Mouse (Mus musculus): ENCODE results near the gene Cuedc2.
A peak's percentile ranks its signal among the peaks of the same experiment; 100 is the strongest.

Gene Cuedc2

DNA sequence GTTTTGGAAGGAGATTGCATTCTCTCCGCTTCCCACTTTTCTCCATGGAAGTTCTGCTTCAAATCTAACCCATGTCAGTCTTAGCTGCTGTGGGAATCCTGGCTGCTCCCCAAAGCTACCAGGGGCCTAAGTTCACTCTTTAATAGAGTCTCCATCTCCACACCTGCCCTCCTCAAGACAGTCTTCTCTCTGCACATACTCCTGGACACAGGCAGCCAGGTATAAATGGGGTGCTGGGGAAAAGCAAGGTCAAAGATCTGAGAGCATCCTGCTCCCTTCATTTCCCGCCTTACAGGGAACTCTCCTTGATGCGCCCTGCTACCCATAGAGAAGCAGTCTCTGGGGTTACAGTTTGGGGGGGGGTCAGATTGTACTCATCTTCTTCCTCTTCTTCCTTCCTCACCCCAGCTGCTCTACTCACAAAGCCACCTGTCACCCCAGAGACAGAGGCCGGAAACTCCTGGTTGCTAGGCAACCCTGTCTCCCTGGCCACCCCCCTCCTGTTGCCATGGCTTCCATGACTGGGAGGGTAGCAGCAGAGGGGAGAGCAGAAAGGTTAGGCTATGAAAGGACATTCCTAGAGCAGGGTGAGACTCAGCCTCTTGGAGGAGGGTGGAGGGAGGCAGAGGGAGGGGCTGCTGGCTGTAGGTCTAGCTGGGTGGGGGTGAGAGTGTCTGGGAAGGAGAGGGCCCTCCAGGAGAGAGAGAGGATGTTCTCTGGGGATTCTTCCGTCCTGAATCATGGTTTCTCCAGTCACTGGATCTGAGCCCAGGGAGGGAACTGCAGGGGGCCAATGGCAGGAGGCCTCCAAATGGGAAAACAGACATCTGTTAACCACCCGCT, 17.2 kb downstream of the Cuedc2 start:
- DNase-seq (ENCODE audit: low read depth, low spot score), result no peak

DNA sequence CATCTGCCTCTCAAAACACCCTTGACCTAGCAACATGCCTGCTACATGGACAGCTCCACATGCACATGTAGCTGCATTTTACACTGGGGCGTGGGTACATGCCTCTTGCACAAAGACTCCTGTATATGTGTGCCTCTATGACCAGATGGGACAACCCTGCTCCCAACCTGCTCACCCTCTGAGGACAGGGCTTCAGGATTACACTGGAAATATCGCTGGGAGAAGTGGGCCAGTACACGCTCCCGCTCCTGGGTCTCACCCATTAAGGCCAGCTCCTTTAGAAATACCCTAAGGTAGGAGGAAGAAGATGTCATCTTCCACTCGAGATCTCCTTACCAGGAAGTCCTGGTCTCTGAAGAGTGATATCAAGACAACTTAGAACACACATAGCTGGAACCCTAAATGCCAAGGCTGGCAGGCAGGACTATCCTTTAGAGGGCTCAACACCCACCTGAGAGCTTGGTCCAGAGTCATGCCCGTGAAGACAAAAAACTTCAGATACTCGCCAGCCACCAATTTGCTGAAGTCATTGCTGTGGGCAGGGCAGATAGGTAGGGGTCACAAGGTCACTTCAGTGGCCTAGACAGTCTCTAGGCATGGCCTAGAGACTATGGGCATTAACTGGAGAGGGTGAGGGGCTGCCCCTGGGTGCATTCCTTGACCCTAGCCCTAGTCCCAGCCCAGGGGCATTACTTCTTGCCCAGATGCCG, 18.3 kb downstream of the Cuedc2 start:
- DNase-seq (ENCODE audit: low read depth, low spot score), result no peak

DNA sequence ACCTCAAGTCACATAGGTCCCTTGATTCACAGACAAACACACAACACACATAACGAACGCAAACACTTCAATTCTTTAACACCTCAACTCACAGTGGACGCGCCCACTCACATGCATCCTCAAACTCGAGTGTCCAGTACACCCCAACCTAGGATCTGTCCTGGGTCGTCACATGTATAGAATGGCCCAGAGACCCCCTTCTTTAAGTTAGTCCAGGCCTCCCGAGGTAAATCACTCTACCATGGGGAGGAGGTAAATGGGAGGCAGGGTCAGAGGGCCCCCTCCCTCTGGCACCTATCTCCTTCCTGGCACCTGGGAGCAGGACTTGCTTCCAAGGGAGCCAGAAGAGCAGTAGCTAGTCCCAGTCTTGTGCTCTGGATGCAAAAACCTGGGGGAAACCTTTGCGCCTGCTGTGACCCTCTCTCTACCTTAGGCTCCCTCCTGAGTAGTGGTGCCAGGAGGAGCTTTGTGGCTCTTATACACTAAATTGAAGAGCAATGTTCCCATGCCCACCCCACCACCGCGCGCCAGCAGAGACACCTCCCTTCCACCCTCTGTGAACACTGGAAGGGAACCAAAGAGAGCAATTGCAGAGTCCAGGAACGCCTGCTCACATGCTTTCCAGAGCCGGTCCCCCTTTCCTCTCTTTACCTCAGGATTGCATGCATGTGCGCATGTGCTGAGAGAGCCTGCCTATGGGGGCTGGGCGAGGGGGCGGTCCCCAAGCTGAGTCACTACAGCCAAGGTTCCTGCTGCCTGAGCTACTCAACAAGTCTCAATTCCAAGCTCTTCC, 19.7 kb downstream of the Cuedc2 start:
- DNase-seq (ENCODE audit: low read depth, low spot score), result no peak

DNA sequence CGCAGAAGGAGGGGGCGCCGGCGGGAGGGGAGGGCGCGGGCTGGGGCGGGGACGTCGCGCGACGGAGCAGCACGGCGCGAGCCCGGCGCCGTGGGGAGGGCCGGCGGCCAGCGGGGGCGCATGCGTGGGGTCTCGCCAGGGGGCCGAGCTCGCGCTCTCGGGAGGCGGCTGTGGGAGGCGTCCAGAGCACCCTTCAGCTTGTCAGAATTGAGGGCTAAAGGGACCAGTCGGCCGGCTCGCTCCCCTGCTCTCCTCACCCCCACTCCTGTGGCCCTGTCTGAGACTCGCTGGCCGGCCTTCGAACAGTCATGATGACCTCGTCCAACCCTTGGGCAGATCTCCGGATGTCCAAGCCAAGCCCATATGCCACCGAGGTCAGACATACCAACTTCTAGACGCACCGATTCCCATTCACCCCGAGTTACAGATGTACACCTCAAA, 20.5 kb downstream of the Cuedc2 start:
- DNase-seq (ENCODE audit: low read depth, low spot score), result no peak

DNA sequence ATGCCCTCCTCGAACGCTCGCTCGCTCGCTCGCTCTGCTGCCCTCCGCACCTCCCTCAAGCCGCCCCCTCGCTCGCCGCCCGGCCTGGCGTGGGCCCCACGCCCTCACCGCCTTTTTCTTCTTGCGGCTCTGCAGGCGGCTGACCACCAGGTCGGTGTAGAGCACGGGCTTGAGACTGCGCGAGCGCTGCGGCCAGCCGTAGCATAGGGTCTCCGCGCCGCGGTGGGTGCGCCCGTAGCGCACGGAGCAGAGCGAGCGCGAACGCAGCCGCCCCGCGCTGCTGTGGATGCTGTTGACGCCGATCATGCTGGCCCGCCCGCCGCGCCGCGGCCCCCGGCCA, 21.0 kb downstream of the Cuedc2 start:
- DNase-seq (ENCODE audit: low read depth, low spot score), result no peak

DNA sequence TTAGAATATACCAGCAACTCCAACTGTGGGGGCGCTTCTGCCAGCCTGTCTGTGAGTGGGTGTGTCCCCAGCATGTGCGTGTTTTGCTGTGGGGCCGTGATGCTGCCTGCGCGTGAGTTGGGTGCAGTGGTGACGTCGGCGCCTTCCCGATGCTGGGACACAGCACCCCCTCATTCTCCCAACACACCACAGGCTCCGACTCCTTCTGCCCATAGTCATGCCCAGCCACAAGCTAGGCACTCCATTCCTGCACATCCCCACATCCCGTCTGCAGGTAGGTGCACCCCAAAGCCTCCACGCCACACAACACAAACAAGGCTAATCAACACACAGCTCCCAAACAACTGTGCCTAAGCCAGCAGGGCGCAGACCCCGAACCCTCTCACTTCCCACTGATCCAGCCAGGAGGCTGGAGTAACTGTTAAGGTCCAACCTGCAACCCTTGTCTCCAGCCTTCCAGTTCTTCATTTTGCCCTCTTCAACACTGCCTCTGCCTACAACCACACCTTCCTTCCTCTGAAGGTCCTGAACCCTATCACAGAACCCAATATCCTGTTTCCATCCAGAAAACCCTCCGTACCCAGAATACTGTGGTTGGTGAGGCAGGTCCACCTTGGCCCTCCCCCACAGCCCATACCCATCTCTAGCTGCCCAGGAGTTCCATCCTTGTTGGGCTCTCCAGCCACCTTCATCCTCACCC, 21.5 kb downstream of the Cuedc2 start:
- no peak for DNase-seq (ENCODE audit: low read depth, low spot score)

DNA sequence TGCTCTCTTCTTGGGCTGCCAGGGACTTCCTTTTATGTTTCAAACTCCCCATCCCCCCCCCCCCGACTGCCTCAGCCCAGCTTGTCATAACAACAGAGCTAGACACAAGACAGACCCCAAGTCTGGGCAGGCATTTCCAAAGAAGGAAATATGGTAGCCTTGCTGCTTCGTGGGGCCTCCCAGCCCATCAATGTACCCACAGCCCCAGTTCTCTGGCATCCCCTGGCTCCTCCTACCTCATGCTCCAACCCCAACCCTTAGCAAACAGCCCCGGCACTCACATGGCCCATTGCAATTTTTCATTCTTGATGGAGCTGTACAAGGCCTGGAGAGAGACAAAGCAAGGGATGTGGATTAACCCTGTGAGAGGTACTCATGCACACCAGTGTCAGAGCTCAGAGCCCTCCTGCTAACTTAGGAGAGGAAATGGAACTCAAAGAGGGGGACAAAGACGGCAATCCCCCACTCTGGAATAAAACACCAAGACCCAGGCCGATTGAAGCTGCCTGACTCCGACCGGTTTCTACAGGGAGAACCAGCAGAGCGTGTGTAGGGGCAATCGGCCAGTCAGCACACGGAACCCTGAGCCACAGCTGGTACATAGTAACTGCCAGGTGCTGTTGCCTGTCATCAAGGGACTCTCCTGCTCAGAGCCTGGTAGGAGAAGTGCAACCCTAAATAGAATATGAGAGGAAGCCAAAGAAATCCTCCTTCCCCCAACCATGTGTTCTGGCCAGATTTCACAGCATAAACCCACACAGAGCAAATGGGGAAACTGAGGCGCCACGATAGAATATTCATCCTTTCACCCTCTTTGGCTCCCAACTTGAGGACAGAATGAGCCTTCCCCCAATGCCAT, 22.5 kb downstream of the Cuedc2 start:
- DNase-seq (ENCODE audit: low read depth, low spot score), result no peak

DNA sequence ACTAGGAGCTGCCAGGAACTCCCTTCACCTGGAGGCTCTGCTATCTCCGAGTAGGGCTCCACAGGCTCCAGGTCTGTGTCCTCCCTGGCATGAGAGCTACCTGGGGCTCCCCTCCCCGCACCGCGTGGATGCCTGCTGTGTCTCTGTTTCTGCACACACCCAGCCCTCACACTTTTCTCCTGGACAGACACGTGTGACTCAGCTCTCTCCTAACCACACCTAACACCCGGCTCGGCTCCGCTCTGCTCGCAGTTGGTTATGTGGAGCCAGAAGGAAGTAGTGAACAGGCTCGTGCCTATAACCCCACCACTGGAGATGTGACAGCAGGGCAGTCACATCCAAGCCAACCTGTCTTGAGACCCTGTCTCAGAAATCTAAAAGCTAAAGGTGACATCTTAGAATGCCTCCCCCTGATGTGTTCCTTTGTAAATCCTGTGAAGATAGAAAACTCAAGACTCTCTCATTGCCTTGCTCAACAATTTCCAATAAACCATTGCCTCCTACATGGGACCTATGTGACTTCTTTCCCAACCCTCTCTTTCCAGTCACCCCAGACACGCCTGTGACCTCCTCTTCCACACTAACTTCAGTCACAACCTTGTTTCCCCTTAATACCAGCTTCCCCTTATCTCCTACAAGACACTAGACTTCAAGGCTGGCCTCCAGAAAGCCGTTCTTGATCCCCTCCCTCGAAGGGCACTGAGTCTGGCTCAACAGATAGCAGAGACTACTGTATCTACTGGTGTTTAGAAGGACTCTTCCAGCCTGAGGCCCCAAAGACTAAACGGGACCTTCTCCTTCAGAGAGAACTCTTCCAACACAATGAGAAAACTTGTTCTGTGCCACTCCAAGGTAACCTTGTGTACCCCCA, 23.4 kb downstream of the Cuedc2 start:
- no peak for DNase-seq (ENCODE audit: low read depth, low spot score)

DNA sequence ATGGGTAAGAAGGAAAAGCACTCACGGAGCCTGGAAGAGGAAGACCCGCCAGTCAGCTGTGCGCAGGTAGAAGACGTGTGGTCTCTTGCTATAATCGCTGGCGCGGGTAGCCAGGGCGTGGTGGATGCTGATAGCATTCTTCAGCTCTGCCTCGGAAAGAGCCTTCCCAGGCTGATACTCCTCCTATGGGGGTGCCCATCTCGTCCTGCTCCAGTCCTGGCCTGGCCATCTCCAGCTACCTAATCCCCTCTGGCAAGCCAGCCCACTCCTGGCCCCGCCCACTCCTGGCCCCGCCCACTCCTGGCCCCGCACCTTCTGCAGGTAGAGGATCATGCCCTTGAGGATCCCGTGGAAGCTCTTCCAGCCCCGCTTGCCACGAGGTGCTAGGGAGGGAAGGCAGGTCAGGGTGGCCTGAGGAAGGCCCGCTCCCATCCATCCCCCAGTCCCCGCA, 24.3 kb downstream of the Cuedc2 start:
- no peak for DNase-seq (ENCODE audit: low read depth, low spot score)

DNA sequence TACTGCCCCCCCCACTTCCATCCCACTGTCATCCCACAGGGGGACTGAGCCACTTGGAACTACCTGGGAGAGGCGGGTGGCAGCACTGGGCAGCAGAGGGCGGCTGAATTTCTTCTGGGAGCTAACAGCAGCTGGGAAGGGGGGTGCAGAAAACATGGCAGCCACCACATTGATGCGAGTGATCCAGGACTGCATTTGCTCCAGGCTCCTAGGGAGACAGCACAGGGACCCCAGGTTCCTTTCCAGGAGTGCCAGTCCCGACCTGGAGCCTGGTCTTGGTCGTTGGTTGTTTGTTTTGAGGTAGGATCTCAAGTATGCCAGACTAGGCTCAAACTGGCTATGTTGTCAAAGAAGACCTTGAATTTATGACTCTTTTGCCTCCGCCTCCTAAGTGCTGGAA, 24.9 kb downstream of the Cuedc2 start:
- DNase-seq (ENCODE audit: low read depth, low spot score), result no peak

DNA sequence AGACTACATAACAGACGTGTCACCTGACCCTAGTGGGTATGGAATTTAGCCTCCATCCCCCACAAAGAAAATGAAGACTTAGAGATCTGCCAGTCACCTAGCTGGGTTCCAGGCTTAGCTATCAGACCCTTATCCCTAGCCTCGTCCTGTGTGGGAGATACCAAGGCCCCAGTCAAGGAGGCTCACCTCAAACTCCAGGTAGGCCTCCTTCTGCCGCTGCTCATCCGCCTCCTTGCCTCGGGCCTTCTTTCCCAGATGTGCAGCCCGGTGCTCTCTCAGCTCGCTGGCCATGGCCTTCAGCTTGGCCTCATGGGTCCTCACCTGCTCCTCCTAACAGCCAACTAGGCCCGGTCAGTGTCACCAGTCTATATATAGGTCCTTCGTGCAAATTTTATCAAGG, 25.4 kb downstream of the Cuedc2 start:
- DNase-seq (ENCODE audit: low read depth, low spot score), result no peak

DNA sequence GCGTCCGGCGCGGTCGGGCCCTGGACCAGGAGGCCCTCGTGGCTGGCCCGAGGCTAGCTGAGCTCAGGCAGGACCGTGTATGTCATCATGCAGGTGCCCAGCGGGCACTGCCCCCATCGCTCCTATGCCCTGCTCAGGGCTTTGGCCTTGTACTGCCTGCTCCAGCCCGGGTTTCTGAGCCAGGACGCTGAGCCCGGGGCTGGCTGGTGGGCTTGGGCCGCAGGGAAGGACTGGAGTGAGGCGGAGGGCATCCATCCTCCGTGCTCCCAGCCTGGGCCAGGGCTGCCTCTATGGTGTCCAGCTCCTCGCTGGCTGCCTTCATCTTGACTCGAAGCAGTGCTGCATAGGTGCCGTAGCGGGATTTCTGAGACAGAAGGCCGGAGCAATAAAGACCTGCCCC, 25.9 kb downstream of the Cuedc2 start:
- DNase-seq (ENCODE audit: low read depth, low spot score), result no peak

DNA sequence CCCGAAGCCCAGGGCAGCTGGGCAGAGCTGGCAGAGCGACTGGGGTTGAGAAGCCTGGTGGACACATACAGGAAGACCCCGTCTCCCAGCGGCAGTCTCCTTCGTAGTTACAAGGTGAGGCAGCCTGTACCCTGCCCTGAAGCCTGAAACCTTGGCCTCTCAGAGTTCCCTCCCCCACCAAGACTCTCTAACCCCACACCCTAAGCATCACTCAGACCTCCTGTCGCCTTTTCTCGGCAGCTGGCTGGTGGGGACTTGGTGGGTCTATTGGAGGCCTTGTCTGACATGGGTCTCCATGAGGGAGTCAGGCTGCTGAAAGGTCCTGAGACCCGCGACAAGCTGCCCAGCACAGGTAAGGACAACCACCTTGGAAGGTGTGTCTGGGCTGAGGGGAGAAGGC, 27.2 kb downstream of the Cuedc2 start:
- no peak for DNase-seq (ENCODE audit: low read depth, low spot score)

DNA sequence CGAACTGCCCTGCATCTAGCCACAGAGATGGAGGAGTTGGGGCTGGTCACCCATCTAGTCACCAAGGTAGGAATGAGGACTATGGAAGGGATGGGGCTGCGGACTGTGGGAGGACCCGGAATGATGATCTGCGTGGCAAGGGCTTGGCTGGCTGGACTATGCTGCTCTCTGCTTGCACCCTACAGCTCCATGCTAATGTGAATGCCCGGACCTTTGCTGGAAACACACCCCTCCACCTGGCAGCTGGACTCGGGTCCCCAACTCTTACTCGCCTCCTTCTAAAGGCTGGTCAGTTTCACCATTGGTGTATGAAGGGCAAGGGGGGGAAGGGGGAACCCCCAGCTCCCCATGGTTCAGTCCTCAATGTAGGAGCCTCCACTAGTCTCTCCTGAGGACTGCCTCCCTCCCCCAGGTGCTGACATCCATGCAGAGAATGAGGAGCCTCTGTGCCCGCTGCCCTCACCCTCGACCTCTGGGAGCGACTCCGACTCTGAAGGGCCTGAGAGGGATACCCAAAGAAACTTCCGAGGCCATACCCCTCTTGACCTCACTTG, 28.1 kb downstream of the Cuedc2 start:
- DNase-seq (ENCODE audit: low read depth, low spot score), result no peak

DNA sequence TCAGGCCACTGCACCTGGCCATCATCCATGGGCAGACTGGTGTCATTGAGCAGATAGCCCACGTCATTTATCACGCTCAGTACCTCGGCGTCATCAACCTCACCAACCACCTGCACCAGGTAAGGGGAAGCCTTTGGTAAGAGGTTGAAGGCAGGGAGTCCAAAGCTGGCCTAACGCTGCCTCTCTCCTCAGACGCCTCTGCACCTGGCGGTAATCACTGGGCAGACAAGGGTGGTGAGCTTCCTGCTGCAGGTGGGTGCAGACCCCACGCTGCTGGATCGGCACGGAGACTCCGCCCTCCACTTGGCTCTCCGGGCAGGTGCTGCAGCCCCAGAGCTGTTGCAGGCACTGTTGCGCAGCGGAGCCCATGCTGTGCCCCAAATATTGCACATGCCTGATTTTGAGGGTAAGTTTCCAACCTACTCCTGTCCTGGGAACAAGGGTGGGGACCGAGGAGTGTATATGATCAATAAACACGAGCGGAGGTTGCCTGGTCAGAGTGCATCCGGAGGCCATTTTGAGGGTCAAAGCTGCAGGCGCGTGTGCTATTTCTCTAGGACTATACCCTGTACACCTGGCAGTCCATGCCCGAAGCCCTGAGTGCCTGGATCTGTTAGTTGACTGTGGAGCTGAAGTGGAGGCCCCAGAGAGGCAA, 28.7 kb downstream of the Cuedc2 start:
- DNase-seq (ENCODE audit: low read depth, low spot score), result no peak

DNA sequence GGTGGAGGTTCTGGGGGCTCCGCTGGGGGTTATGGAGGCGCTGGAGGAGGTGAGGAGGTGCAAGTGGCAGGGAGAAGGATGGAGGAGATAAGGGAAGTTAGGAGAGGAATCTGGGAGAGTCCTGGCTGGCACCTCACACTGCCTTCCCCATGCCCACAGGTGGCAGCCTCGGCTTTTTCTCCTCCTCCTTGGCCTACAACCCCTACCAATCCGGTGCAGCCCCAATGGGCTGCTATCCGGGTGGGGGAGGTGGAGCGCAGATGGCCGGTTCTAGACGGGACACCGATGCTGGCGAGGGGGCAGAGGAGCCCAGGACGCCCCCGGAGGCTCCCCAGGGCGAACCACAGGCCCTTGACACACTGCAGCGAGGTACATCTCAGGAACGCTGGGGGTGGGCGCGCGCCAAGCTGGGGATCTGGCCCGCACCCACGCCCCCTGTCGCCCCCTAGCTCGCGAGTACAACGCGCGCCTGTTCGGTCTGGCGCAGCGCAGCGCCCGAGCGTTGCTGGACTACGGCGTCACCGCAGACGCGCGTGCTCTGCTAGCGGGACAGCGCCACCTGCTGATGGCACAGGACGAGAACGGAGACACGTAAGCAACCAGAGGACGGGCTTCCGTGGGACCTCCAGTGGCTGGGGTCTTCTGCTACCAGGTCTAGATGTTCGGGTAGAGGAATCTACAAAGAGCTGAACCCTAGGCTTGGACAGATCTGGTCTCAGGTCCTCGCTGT, 29.6 kb downstream of the Cuedc2 start:
- DNase-seq (ENCODE audit: low read depth, low spot score), result peak; percentile 84

DNA sequence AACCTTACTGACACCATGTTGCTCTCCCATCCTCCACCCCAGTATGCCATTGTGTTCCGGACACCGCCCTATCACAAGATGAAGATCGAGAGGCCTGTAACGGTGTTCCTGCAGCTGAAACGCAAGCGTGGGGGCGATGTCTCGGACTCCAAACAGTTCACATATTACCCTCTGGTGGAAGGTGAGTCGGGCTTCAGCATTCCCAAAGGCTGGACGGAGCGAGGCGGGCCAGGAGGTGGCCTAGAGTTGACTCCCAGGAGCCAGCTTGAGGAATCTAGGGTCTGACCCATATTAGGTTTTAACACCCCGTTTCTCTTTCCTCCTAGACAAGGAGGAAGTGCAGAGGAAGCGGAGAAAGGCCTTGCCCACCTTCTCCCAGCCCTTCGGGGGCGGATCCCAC, 30.2 kb downstream of the Cuedc2 start:
- DNase-seq (ENCODE audit: low read depth, low spot score), result no peak

DNA sequence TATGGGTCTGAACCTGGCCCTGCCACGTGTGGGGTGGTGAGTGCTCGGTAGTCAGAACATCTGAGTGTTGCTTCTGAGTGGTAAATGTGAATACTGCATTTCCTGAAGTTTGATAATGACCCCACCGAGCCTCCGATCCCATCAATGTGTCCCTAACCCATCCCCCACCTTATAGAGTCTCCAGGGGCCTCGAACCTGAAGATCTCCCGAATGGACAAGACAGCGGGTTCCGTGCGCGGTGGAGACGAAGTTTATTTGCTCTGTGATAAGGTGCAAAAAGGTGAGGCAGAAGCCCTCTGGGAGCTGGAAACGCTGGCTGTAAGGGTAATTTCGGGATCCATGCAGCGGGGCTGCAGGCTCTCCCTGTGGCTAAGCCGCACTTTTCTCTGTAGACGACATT, 30.7 kb downstream of the Cuedc2 start:
- no peak for DNase-seq (ENCODE audit: low read depth, low spot score)
